Mouse (Mus musculus): ENCODE data around the gene Ovol1.

DNA sequence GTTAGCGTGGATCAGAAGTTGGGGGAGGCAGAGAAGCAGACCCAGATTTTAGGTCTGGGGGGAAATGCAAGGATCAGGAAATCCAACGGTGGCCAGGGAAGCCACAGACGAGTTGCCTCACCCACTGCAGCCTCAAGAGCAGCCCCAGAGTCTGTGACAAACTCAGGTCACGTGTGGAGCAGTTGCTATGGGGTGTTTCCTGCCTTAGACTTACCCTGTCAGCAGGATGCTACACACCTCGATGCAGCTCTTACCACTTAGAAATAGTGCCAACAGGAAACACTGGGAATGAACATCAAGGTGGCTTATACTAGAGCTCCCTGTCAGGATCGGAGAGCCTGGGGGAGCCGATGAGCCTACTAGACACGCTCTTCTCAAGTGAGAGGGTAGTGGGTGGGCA, 27.9 kb downstream of the Ovol1 start:
- TF ChIP-seq CEBPB (IDR thresholded peaks at IDR 0.05; ENCODE audit: insufficient read depth, poor library complexity, severe bottlenecking): no peak
- no peak for TF ChIP-seq POLR2A (IDR thresholded peaks at IDR 0.05; ENCODE audit: insufficient read length, low read depth)
- no peak for TF ChIP-seq SRF (IDR thresholded peaks at IDR 0.05; ENCODE audit: control insufficient read depth, insufficient read length, low read depth)
